Mouse (Mus musculus): ENCODE measurements around the gene Pes1.
A peak's percentile ranks its signal among the peaks of the same experiment; 100 is the strongest.

- peak; percentile 72 for TF ChIP-seq CTCF (IDR thresholded peaks at IDR 0.05; ENCODE audit: low read depth)
- no peak for TF ChIP-seq EP300 (optimal IDR thresholded peaks at IDR 0.05)
Measured at GRCm38 (mm10) chr11:3918738-3919137, 45.0 kb upstream of the Pes1 start.
